Mouse (Mus musculus) ES-Bruce4 (cell line): ENCODE results near the gene Lmo1. TPM values are rescaled to one million over a fixed set of nuclear protein-coding genes. Genes with fewer than 3 reads are reported as not detected.

Experiments
- H3K27ac ChIP-seq: 2 replicates; pipeline ENCODE4 v1.5.1; 2012; ENCODE audit warnings: low read length, inconsistent platforms; ENCODE audit not compliant: insufficient read depth
- H3K27me3 ChIP-seq: 2 replicates; pipeline ENCODE4 v1.6.1; 2012; ENCODE audit warnings: mild to moderate bottlenecking, low read length, inconsistent platforms; ENCODE audit not compliant: control insufficient read depth, poor library complexity, insufficient read depth, severe bottlenecking
- H3K36me3 ChIP-seq: 2 replicates; pipeline ENCODE4 v1.6.1; 2012; ENCODE audit warnings: inconsistent platforms, mild to moderate bottlenecking, low read length, moderate library complexity; ENCODE audit not compliant: control insufficient read depth, poor library complexity, insufficient read depth, severe bottlenecking
- H3K4me1 ChIP-seq: one replicate; pipeline ENCODE4 v1.8.1; 2011; ENCODE audit warnings: low read length; ENCODE audit not compliant: control insufficient read depth, insufficient read depth
- H3K4me3 ChIP-seq: 2 replicates; pipeline ENCODE4 v1.5.1; 2011; ENCODE audit warnings: low read depth, mild to moderate bottlenecking, low read length
- H3K9ac ChIP-seq: 2 replicates; pipeline ENCODE4 v1.6.1; 2012; ENCODE audit warnings: low read depth, mild to moderate bottlenecking, inconsistent platforms; ENCODE audit not compliant: poor library complexity, severe bottlenecking
- H3K9me3 ChIP-seq: replicated peaks from 2 replicates; pipeline ENCODE4 v1.6.1; 2012; ENCODE audit warnings: mild to moderate bottlenecking, low read length, inconsistent platforms; ENCODE audit not compliant: control insufficient read depth, poor library complexity, insufficient read depth, severe bottlenecking
- CTCF ChIP-seq: IDR thresholded peaks from one replicate; pipeline ENCODE4 v1.8.1; 2011; ENCODE audit warnings: low read depth, low read length
- EP300 ChIP-seq: IDR thresholded peaks from 2 replicates; pipeline ENCODE4 v1.6.1; 2011; ENCODE audit warnings: low read depth, low read length; ENCODE audit not compliant: insufficient read depth
- POLR2A ChIP-seq: IDR thresholded peaks from one replicate; pipeline ENCODE4 v1.8.1; 2011; ENCODE audit warnings: low read length; ENCODE audit not compliant: insufficient read depth
- polyA plus RNA-seq: library from polyadenylated mRNA; stranded (reverse); fragments of >200 nt; gene quantifications from 2 replicates; pipeline ENCODE4 v1.2.4, GENCODE M21; 2011; ENCODE audit warnings: low read depth; ENCODE audit not compliant: missing spikeins, insufficient read depth, insufficient read length

The Lmo1 gene
- polyA plus RNA-seq, 1 experiment, result 1.3 TPM

- Histone ChIP-seq H3K4me3 (no peak overlapping the region), H3K9ac (no peak overlapping the region), H3K9me3 (no peaks in the 10 kb centered on the region), H3K27me3 (no peaks in the 10 kb centered on the region), H3K27ac (no peak overlapping the region), H3K36me3 (no peaks in the 10 kb centered on the region), H3K4me1 (no peaks in the 10 kb centered on the region)
- no peak for TF ChIP-seq POLR2A
- no peak for TF ChIP-seq EP300
Measured at GRCm38 (mm10) chr7:109145211-109145610, 29.8 kb downstream of the Lmo1 start.

DNA sequence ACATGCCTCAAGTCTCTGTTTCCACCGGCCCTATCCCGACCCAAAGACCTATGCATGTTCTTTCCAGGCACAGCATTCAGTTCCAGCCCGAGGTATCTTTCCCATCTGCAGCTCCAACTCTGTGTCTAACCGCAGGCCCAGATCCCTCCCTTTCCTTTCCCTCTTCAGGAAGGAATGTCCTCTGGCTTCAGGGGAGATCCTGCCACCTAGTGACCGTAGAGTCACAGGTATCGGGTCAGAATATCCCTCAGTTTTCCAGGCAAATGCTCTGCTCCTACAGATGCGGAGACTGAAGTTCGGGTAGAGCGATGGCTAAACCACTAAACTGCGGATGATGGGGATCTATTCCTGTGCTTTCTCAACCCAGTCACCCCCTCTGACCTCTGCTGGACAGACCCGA is 30.3 kb downstream of the Lmo1 start:
- no peaks in the 10 kb centered on the region for H3K9me3 ChIP-seq
- H3K27me3 ChIP-seq, result no peaks in the 10 kb centered on the region
- no peak overlapping the region for H3K9ac ChIP-seq
- H3K36me3 ChIP-seq, result no peaks in the 10 kb centered on the region
- no peaks in the 10 kb centered on the region for H3K4me1 ChIP-seq
- H3K4me3 ChIP-seq, result no peak overlapping the region
- no peak overlapping the region for H3K27ac ChIP-seq
- TF ChIP-seq CTCF, result peak; percentile 35
- TF ChIP-seq EP300, result no peak

DNA sequence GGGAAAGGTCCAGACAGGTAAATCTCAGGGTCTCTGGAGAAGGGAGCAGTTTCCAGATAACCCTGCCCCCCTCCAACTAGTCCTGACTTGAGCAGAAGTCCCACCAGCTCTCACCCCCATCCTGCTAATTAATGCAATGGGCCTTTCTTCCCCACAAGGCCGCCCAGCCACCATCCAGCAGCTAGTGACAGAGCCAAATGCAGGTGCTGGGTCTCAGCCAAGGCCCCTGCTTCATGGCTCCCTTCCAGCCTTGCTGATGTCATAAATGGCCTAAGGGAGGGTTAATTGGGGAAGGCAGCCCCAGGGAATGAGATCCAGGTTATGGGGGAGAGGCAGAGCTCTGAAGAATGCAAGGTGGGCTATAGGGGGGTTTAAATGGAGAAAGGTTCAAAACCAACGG is 32.4 kb downstream of the Lmo1 start:
- TF ChIP-seq CTCF (no peak), POLR2A (no peak), EP300 (no peak)
- no peak overlapping the region for H3K9ac ChIP-seq
- no peaks in the 10 kb centered on the region for H3K27me3 ChIP-seq
- H3K36me3 ChIP-seq, result no peaks in the 10 kb centered on the region
- H3K4me1 ChIP-seq, result no peaks in the 10 kb centered on the region
- H3K9me3 ChIP-seq, result no peaks in the 10 kb centered on the region
- H3K4me3 ChIP-seq, result no peak overlapping the region
- H3K27ac ChIP-seq, result no peak overlapping the region

- H3K9ac ChIP-seq, result no peak overlapping the region
- H3K9me3 ChIP-seq, result no peaks in the 10 kb centered on the region
- no peaks in the 10 kb centered on the region for H3K36me3 ChIP-seq
- H3K4me1 ChIP-seq, result no peaks in the 10 kb centered on the region
- TF ChIP-seq CTCF (no peak), POLR2A (no peak), EP300 (no peak)
- no peak overlapping the region for H3K4me3 ChIP-seq
- no peak overlapping the region for H3K27ac ChIP-seq
- H3K27me3 ChIP-seq, result no peaks in the 10 kb centered on the region
Measured at GRCm38 (mm10) chr7:109141753-109142152, 33.3 kb downstream of the Lmo1 start.

DNA sequence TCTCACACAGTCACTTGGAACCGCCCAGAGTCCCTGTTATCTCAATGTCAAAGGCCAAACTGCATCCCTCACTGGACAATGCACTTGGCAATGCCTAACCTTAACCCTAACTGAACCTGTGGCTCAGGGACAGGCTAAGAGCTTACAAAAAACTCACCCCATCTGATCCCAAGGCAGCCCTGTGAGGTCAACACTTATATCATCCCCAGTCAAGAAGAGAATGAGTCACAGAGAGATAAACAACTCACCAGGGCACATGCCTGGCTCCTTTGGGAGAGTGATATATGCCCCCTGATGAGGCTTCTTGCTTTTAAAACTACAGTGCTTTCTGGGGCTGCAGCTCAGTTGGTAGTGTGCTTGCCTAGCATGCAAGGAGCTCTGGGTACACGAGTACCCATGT is 34.0 kb downstream of the Lmo1 start:
- Histone ChIP-seq H3K9ac (no peak overlapping the region), H3K4me1 (no peaks in the 10 kb centered on the region), H3K9me3 (no peaks in the 10 kb centered on the region), H3K36me3 (no peaks in the 10 kb centered on the region), H3K27me3 (no peaks in the 10 kb centered on the region), H3K27ac (no peak overlapping the region), H3K4me3 (no peak overlapping the region)
- TF ChIP-seq POLR2A (no peak), EP300 (no peak), CTCF (no peak)

DNA sequence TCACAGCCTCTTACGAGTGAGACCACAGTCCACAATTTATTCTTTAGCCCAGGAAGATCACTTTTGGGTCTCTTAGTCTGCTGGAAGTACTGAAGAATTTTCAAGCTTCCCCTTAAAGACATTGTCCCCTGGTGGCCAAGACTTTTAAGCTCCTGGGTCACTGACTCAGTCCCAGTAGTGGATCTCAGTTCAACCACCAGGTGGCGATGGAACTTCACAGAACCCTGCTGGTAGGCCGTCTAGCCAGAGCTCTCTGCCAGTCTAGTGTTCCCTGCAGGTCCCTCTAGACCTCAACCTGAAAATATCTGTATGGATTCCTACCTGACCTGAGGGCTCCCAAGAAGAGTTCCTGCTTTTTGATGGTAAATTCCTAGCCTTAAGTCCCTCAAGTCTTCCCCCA is 35.6 kb downstream of the Lmo1 start:
- Histone ChIP-seq H3K36me3 (no peaks in the 10 kb centered on the region), H3K27me3 (no peaks in the 10 kb centered on the region), H3K9ac (no peak overlapping the region), H3K4me1 (no peaks in the 10 kb centered on the region), H3K4me3 (no peak overlapping the region), H3K9me3 (no peaks in the 10 kb centered on the region), H3K27ac (no peak overlapping the region)
- no peak for TF ChIP-seq EP300
- TF ChIP-seq CTCF, result peak; percentile 84
